Mouse (Mus musculus) limb, embryonic 11.5 days (tissue): ENCODE results near the gene Map2. TPM values are rescaled to one million over a fixed set of nuclear protein-coding genes. Genes with fewer than 3 reads are reported as not detected.

Source experiments
- ATAC-seq: fragments of 200-750 bp; cut with Nextera tagmentation; 2 replicates; pipeline ENCODE4 v1.8.0; 2017; ENCODE audit warnings: low read depth; ENCODE audit not compliant: insufficient number of reproducible peaks, low FRiP score, low TSS enrichment
- DNase-seq: peaks from one replicate; pipeline ENCODE4 v3.0.0-alpha.2; 2015; ENCODE audit warnings: low spot score
- H3K27ac ChIP-seq: fragments of 300-500 bp; sonication (generic); replicated peaks from 2 replicates; pipeline ENCODE4 v1.5.1; 2014; ENCODE audit warnings: low read depth, mild to moderate bottlenecking, low read length
- H3K27me3 ChIP-seq: fragments of 300-500 bp; sonication (generic); 2 replicates; pipeline ENCODE4 v1.6.1; 2014; ENCODE audit warnings: mild to moderate bottlenecking, low read length, mixed read lengths; ENCODE audit not compliant: control insufficient read depth, insufficient read depth
- H3K36me3 ChIP-seq: fragments of 300-500 bp; sonication (generic); 2 replicates; pipeline ENCODE4 v1.6.1; 2014; ENCODE audit warnings: mild to moderate bottlenecking, low read length, moderate library complexity, mixed read lengths; ENCODE audit not compliant: control insufficient read depth, insufficient read depth
- H3K4me1 ChIP-seq: fragments of 300-500 bp; sonication (generic); 2 replicates; pipeline ENCODE4 v1.6.1; 2014; ENCODE audit warnings: low read length, mixed read lengths; ENCODE audit not compliant: control insufficient read depth, insufficient read depth
- H3K4me2 ChIP-seq: fragments of 300-500 bp; sonication (generic); 2 replicates; pipeline ENCODE4 v1.6.1; 2014; ENCODE audit warnings: low read depth, mild to moderate bottlenecking, moderate library complexity; ENCODE audit not compliant: severe bottlenecking
- H3K4me3 ChIP-seq: fragments of 300-500 bp; sonication (generic); 2 replicates; pipeline ENCODE4 v1.5.1; 2014; ENCODE audit warnings: low read depth, low read length
- H3K9ac ChIP-seq: fragments of 300-500 bp; sonication (generic); 2 replicates; pipeline ENCODE4 v1.6.1; 2014; ENCODE audit warnings: mild to moderate bottlenecking, low read length
- H3K9me3 ChIP-seq: fragments of 300-500 bp; sonication (generic); 2 replicates; pipeline ENCODE4 v1.6.1; 2016; ENCODE audit warnings: low read length; ENCODE audit not compliant: control insufficient read depth
- WGBS: fragments of 180-500 bp; shearing (Covaris S2); extraction: QIAGEN DNeasy Blood & Tissue Kit; methylation state at CpG from one replicate; pipeline ENCODE4 v1.1.7; 2014; 5-methylcytosine and 5-hydroxymethylcytosine counted together
- polyA plus RNA-seq: library from polyadenylated mRNA; unstranded; fragments of >200 nt; fragmentation: Nextera tagmentation; extraction: Ambion mirVana; gene quantifications from 2 replicates; pipeline ENCODE4 v1.2.1, GENCODE M21; 2014

Gene Map2
- polyA plus RNA-seq, 1 experiment from 2014 or later, result 16.5 TPM

- H3K4me1 ChIP-seq, result no peaks in the 10 kb centered on the region
- H3K9ac ChIP-seq, result no peak overlapping the region
- no peak overlapping the region for H3K27ac ChIP-seq
- 82% methylated on average over 7 of the region's 7 CpGs for WGBS
- H3K27me3 ChIP-seq, result no peaks in the 10 kb centered on the region
- H3K4me3 ChIP-seq, result no peak overlapping the region
- no peak overlapping the region for H3K4me2 ChIP-seq
- H3K36me3 ChIP-seq, result no peaks in the 10 kb centered on the region
- ATAC-seq, result no peak
- DNase-seq, result no peak
- H3K9me3 ChIP-seq, result no peaks in the 10 kb centered on the region
These were observed 36.2 kb downstream of the Map2 start for GRCm38 (mm10) chr1:66211074-66211791.

GRCm38 (mm10) chr1:66221497-66221896 lies 46.4 kb downstream of the Map2 start:
- ATAC-seq, result no peak
- no peak for DNase-seq
- no peaks in the 10 kb centered on the region for H3K36me3 ChIP-seq
- no peak overlapping the region for H3K4me2 ChIP-seq
- WGBS, result 86% methylated on average over 4 of the region's 4 CpGs
- H3K27me3 ChIP-seq, result no peaks in the 10 kb centered on the region
- no peak overlapping the region for H3K9ac ChIP-seq
- H3K9me3 ChIP-seq, result no peaks in the 10 kb centered on the region
- no peak overlapping the region for H3K27ac ChIP-seq
- H3K4me1 ChIP-seq, result no peaks in the 10 kb centered on the region
- H3K4me3 ChIP-seq, result no peak overlapping the region

- Histone ChIP-seq H3K9me3 (no peaks in the 10 kb centered on the region), H3K4me1 (no peaks in the 10 kb centered on the region), H3K27me3 (no peaks in the 10 kb centered on the region), H3K4me3 (no peak overlapping the region), H3K9ac (no peak overlapping the region), H3K27ac (no peak overlapping the region), H3K36me3 (no peaks in the 10 kb centered on the region), H3K4me2 (no peak overlapping the region)
- DNase-seq (no peak), ATAC-seq (no peak)
- 44% methylated on average over 1 of the region's 1 CpGs for WGBS
These were observed 48.3 kb downstream of the Map2 start for GRCm38 (mm10) chr1:66223331-66223730.

DNA sequence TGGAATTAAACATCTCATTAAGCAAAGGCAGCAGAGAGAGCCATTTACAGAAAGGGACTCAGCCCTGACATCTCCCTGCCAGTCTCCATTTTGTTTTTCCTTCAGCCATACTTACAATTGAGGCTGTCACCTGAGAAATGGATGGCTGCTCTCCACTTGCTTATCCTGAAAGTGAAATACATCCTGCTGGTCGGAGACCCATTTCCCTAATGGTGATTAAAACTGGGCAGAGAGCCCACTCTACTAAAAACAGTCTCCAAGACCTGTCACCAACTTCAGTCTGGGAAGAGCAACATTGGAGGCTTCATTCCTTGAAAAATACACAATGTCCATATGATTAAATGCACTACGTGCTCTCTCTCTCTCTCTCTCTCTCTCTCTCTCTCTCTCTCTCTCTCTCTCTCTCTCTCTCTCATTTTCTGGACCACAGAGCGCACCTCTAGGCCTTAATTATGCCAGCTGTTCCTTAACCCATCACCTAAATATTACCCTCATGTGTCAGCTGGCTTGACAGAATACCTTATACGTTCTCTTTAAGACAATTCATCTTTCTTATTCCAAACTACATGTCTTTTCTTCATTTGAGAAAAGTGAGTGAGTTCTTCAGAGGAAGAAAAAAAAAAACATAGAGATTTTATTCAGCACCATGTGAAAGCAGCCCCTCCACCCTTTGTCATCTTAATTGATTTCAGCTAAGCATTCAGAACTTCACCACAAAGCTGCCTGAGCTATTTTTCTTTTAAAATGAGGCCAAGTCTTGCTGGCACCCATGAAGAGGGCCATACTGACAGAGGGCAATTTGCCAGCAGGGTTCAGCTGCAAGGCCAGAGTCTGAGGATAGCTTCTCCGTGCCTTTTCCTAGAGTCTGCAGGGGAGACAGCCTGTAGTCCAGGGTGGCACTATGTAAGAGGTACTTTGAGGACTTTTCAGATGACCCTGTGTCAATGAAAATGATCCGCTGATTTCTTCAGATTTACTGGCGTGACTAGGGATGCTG lies 51.6 kb downstream of the Map2 start:
- Histone ChIP-seq H3K4me1 (no peaks in the 10 kb centered on the region), H3K9me3 (no peaks in the 10 kb centered on the region), H3K4me2 (no peak overlapping the region), H3K9ac (no peak overlapping the region), H3K4me3 (no peak overlapping the region), H3K27me3 (no peaks in the 10 kb centered on the region), H3K27ac (no peak overlapping the region), H3K36me3 (no peaks in the 10 kb centered on the region)
- no peak for DNase-seq
- ATAC-seq, result no peak
- WGBS, result 76% methylated on average over 7 of the region's 7 CpGs

- Histone ChIP-seq H3K4me1 (no peaks in the 10 kb centered on the region), H3K9ac (no peak overlapping the region), H3K4me2 (no peak overlapping the region), H3K36me3 (no peaks in the 10 kb centered on the region), H3K4me3 (no peak overlapping the region), H3K27me3 (no peaks in the 10 kb centered on the region), H3K27ac (no peak overlapping the region), H3K9me3 (no peaks in the 10 kb centered on the region)
- WGBS, result 75% methylated on average over 3 of the region's 3 CpGs
- ATAC-seq (no peak), DNase-seq (peak; percentile 12)
These were observed 53.1 kb downstream of the Map2 start for GRCm38 (mm10) chr1:66228205-66228604.

DNA sequence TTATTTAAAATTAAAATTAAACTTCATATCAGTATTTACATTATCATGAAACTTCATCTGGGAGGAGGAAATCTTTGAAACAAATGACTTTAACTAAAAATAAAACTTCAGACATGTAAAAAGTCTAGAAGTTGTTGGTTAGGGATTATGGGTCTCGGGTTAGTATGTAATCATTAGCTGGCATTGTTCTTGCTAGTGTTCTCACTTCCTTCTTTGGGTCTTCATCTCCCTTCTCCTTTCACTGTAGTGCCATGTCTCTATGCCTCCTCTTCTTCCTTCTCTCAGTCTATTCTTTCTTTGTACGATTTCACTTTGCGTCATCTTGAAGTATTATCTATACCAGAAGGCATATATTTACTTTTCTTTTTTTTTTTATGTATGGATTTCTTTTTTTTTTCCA lies 55.3 kb downstream of the Map2 start:
- no peak overlapping the region for H3K4me3 ChIP-seq
- H3K4me2 ChIP-seq, result no peak overlapping the region
- H3K9me3 ChIP-seq, result no peaks in the 10 kb centered on the region
- no peaks in the 10 kb centered on the region for H3K27me3 ChIP-seq
- 90% methylated on average over 3 of the region's 3 CpGs for WGBS
- H3K27ac ChIP-seq, result no peak overlapping the region
- H3K9ac ChIP-seq, result no peak overlapping the region
- no peaks in the 10 kb centered on the region for H3K36me3 ChIP-seq
- no peaks in the 10 kb centered on the region for H3K4me1 ChIP-seq
- DNase-seq (no peak), ATAC-seq (no peak)

- no peaks in the 10 kb centered on the region for H3K4me1 ChIP-seq
- no peak overlapping the region for H3K4me2 ChIP-seq
- H3K36me3 ChIP-seq, result no peaks in the 10 kb centered on the region
- 90% methylated on average over 4 of the region's 4 CpGs for WGBS
- no peak overlapping the region for H3K4me3 ChIP-seq
- ATAC-seq, result no peak
- no peak for DNase-seq
- no peak overlapping the region for H3K27ac ChIP-seq
- no peaks in the 10 kb centered on the region for H3K9me3 ChIP-seq
- no peaks in the 10 kb centered on the region for H3K27me3 ChIP-seq
- H3K9ac ChIP-seq, result no peak overlapping the region
These were observed 56.9 kb downstream of the Map2 start for GRCm38 (mm10) chr1:66231963-66232362.

- 24% methylated on average over 1 of the region's 1 CpGs for WGBS
- Histone ChIP-seq H3K36me3 (no peaks in the 10 kb centered on the region), H3K27me3 (no peaks in the 10 kb centered on the region), H3K4me1 (no peaks in the 10 kb centered on the region), H3K4me2 (no peak overlapping the region), H3K4me3 (no peak overlapping the region), H3K9ac (no peak overlapping the region), H3K27ac (no peak overlapping the region), H3K9me3 (no peaks in the 10 kb centered on the region)
- no peak for ATAC-seq
- no peak for DNase-seq
These were observed 69.8 kb downstream of the Map2 start for GRCm38 (mm10) chr1:66244910-66245309.
